Mouse (Mus musculus) liver, embryonic 14.5 days (tissue): ENCODE measurements around the gene Fa2h. TPM values are rescaled to one million over a fixed set of nuclear protein-coding genes. Genes with fewer than 3 reads are reported as not detected.

Experiments
- ATAC-seq: fragments of 200-750 bp; cut with Nextera tagmentation; 2 replicates; pipeline ENCODE4 v1.8.0; 2017; ENCODE audit warnings: moderate number of reproducible peaks, mild to moderate bottlenecking, moderate library complexity; ENCODE audit not compliant: insufficient read depth
- DNase-seq, 3 experiments: peaks; one replicate each; pipeline ENCODE4 v3.0.0-alpha.2; 2012 to 2013; ENCODE audit warnings: low read depth in 3 of 3, low spot score in 3 of 3
- H3K27ac ChIP-seq: fragments of 300-500 bp; sonication (generic); 2 replicates; pipeline ENCODE4 v1.5.1; 2014; ENCODE audit warnings: moderate library complexity, mild to moderate bottlenecking, control low read depth, inconsistent platforms
- H3K27me3 ChIP-seq: fragments of 300-500 bp; sonication (generic); 2 replicates; pipeline ENCODE4 v1.6.1; 2014; ENCODE audit warnings: mild to moderate bottlenecking, low read length, moderate library complexity; ENCODE audit not compliant: control insufficient read depth, insufficient read depth
- H3K36me3 ChIP-seq: fragments of 300-500 bp; sonication (generic); replicated peaks from 2 replicates; pipeline ENCODE4 v1.6.1; 2014; ENCODE audit warnings: low read depth; ENCODE audit not compliant: control insufficient read depth, insufficient read depth
- H3K4me1 ChIP-seq, 2 experiments: fragments of 200-500 bp in 1 of 2; fragments of 300-500 bp in 1 of 2; sonication (generic) in 1 of 2; replicated peaks; 2 replicates each; pipeline ENCODE4 v1.6.1; 2012 to 2014; ENCODE audit warnings: antibody characterized with exemption in 1 of 2, inconsistent platforms in 1 of 2, low read length in 1 of 2; ENCODE audit not compliant: control insufficient read depth in 2 of 2, insufficient read depth in 2 of 2
- H3K4me2 ChIP-seq: fragments of 300-500 bp; sonication (generic); 2 replicates; pipeline ENCODE4 v1.6.1; 2014; ENCODE audit warnings: low read depth, mild to moderate bottlenecking, control low read depth, moderate library complexity
- H3K4me3 ChIP-seq, 2 experiments: fragments of 200-500 bp in 1 of 2; fragments of 300-500 bp in 1 of 2; sonication (generic) in 1 of 2; 2 replicates each; pipeline ENCODE4 v1.5.1; 2012 to 2014; ENCODE audit warnings: low read depth in 2 of 2, low read length in 2 of 2, mild to moderate bottlenecking in 2 of 2, control low read depth in 1 of 2, inconsistent platforms in 1 of 2, moderate library complexity in 1 of 2; ENCODE audit not compliant: insufficient read depth in 1 of 2
- H3K9ac ChIP-seq: fragments of 300-500 bp; sonication (generic); replicated peaks from 2 replicates; pipeline ENCODE4 v1.6.1; 2014; ENCODE audit warnings: mild to moderate bottlenecking, control low read depth, moderate library complexity
- H3K9me3 ChIP-seq: fragments of 300-500 bp; sonication (generic); 2 replicates; pipeline ENCODE4 v1.6.1; 2016; ENCODE audit warnings: low read length, mixed read lengths; ENCODE audit not compliant: control insufficient read depth
- CTCF ChIP-seq: IDR thresholded peaks from 2 replicates; pipeline ENCODE4 v1.5.1; 2016; ENCODE audit warnings: antibody characterized with exemption, low read depth, control low read depth
- EP300 ChIP-seq: IDR thresholded peaks from 2 replicates; pipeline ENCODE4 v1.6.1; 2016; ENCODE audit warnings: antibody characterized with exemption, low read depth
- WGBS: fragments of 180-500 bp; shearing (Covaris S2); extraction: QIAGEN DNeasy Blood & Tissue Kit; methylation state at CpG from one replicate; pipeline ENCODE4 v1.1.7; 2014; ENCODE audit not compliant: insufficient replicate concordance; 5-methylcytosine and 5-hydroxymethylcytosine counted together
- polyA plus RNA-seq, 2 experiments: library from polyadenylated mRNA; depleted of rRNA in 1 of 2; stranded (reverse) in 1 of 2; unstranded in 1 of 2; fragments of >200 nt; fragmentation: Nextera tagmentation in 1 of 2; extraction: Ambion mirVana in 1 of 2; gene quantifications; 2 replicates each; pipeline versions ENCODE4 v1.2.1 to v1.2.3; 2012 to 2014

Fa2h gene
- polyA plus RNA-seq, 2 experiments, result 0.02 TPM; not detected in 1

- Histone ChIP-seq H3K9ac (no peak overlapping the region), H3K4me2 (no peak overlapping the region), H3K36me3 (no peaks in the 10 kb centered on the region), H3K27ac (no peak overlapping the region), H3K4me3 (no peak overlapping the region), H3K4me1 (no peaks in the 10 kb centered on the region; a peak in 1 of 4 replicates), H3K27me3 (no peaks in the 10 kb centered on the region), H3K9me3 (no peaks in the 10 kb centered on the region)
- WGBS, result 59% methylated on average over 5 of the region's 5 CpGs
- DNase-seq (no peak), ATAC-seq (no peak)
- TF ChIP-seq EP300 (no peak), CTCF (no peak)
Observed at GRCm38 (mm10) chr8:111352289-111352688, 41.3 kb downstream of the Fa2h start.

GRCm38 (mm10) chr8:111350577-111350976 is 43.0 kb downstream of the Fa2h start:
- DNase-seq (no peak), ATAC-seq (no peak)
- no peaks in the 10 kb centered on the region for H3K36me3 ChIP-seq
- 72% methylated on average over 6 of the region's 6 CpGs for WGBS
- no peak overlapping the region for H3K4me3 ChIP-seq
- H3K27ac ChIP-seq, result no peak overlapping the region
- no peak for TF ChIP-seq CTCF
- no peak for TF ChIP-seq EP300
- H3K4me2 ChIP-seq, result no peak overlapping the region
- H3K4me1 ChIP-seq, result no peaks in the 10 kb centered on the region; a peak in 1 of 4 replicates
- no peaks in the 10 kb centered on the region for H3K27me3 ChIP-seq
- H3K9me3 ChIP-seq, result no peaks in the 10 kb centered on the region
- H3K9ac ChIP-seq, result no peak overlapping the region

DNA sequence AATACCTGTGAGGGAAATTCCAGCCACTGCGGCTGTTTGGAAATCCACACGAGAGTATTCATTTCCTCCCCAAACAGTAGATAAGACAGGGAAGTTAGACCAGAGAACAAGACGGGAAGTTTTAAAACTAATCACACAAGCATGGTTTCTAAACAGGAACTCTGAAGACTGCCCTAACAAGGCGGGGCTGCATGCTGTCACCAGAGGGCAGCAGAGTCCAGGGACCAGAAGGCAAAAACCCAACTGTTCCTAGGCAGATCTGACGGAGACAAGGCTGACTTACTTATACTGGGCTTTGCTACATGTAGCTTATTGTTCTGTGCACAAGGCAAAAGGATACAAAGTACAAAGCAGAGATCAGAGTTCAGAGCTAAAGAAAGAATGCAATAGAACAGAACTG is 50.4 kb downstream of the Fa2h start:
- 2% methylated on average over 5 of the region's 5 CpGs for WGBS
- peak; percentile 38 to 45 (median 45) for DNase-seq
- ATAC-seq, result no peak
- no peak overlapping the region for H3K4me3 ChIP-seq
- H3K4me2 ChIP-seq, result no peak overlapping the region
- no peaks in the 10 kb centered on the region for H3K27me3 ChIP-seq
- no peak overlapping the region for H3K9ac ChIP-seq
- no peaks in the 10 kb centered on the region for H3K9me3 ChIP-seq
- TF ChIP-seq EP300 (no peak), CTCF (peak; percentile 90)
- H3K27ac ChIP-seq, result no peak overlapping the region
- no peaks in the 10 kb centered on the region for H3K36me3 ChIP-seq
- H3K4me1 ChIP-seq, result peaks cover 0 to 3% of the 10 kb centered on the region in 2 experiments; a peak in 2 of 4 replicates

- Histone ChIP-seq H3K4me3 (no peak overlapping the region), H3K27ac (no peak overlapping the region), H3K27me3 (no peaks in the 10 kb centered on the region), H3K9me3 (no peaks in the 10 kb centered on the region), H3K4me1 (peaks cover 0 to 6% of the 10 kb centered on the region in 2 experiments; a peak in 2 of 4 replicates), H3K36me3 (no peaks in the 10 kb centered on the region), H3K4me2 (no peak overlapping the region), H3K9ac (no peak overlapping the region)
- 55% methylated on average over 3 of the region's 3 CpGs for WGBS
- DNase-seq (no peak), ATAC-seq (no peak)
- no peak for TF ChIP-seq CTCF
- TF ChIP-seq EP300, result no peak
Observed at GRCm38 (mm10) chr8:111340186-111340585, 53.4 kb downstream of the Fa2h start.

DNA sequence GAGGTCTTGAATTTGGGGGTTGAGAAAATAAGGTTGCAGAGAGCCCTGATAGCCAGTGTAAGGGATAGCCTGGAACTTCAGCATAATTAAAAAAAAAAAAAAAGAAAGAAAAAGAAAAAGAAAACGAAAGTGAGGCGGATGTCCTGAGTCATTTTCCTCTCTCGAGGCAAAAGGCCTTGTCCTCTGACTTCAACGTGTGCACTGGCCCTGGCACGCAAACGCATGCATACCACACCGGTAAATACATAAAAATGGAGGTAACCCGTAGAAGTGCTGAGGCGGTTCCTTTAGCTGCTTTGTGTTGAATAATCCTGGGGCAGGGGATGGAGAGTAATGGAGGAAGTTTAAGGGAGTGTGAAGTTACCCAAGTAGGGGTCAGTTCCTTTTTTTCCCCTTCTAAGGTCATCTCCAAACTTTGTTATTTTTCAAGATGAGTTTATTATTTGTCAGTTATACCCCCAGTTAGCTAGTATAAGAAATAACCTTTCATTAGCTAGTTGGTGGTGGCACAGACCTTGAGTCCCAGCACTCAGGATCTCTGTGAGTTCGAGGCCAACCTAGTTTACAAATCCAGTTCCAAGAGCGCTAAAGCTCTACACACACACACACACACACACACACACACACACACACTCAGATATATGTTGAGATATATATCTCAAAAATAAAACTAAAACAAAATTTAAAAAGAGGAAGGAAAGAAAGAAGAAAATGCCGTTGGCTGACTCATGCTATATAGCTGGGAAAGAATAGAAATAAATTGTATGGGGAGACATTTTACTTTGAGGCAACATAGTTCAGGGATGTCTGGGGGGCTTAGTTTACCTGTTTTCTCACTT is 55.0 kb downstream of the Fa2h start:
- H3K27me3 ChIP-seq, result no peaks in the 10 kb centered on the region
- WGBS, result 29% methylated on average over 12 of the region's 12 CpGs
- no peaks in the 10 kb centered on the region for H3K9me3 ChIP-seq
- no peaks in the 10 kb centered on the region for H3K36me3 ChIP-seq
- no peak for DNase-seq
- TF ChIP-seq EP300 (no peak), CTCF (no peak)
- no peak for ATAC-seq
- H3K4me1 ChIP-seq, result peaks cover 0 to 6% of the 10 kb centered on the region in 2 experiments; a peak in 2 of 4 replicates
- no peak overlapping the region for H3K27ac ChIP-seq
- H3K9ac ChIP-seq, result peak overlapping the region; percentile 49
- peak overlapping the region; percentile 86 for H3K4me2 ChIP-seq
- H3K4me3 ChIP-seq, result peak overlapping the region; percentile 58 to 66
